Mouse (Mus musculus) CD8-positive naive resting alpha-beta T cell, adult 57 days (primary cell): ENCODE results near the gene Zfand2b. TPM values are rescaled to one million over a fixed set of nuclear protein-coding genes. Genes with fewer than 3 reads are reported as not detected.

Experiments
- total RNA-seq: library from RNA; stranded (reverse); gene quantifications from one replicate; pipeline ENCODE4 v1.2.4, GENCODE M21; 2023

The Zfand2b gene
- total RNA-seq = 32.3 TPM

DNA sequence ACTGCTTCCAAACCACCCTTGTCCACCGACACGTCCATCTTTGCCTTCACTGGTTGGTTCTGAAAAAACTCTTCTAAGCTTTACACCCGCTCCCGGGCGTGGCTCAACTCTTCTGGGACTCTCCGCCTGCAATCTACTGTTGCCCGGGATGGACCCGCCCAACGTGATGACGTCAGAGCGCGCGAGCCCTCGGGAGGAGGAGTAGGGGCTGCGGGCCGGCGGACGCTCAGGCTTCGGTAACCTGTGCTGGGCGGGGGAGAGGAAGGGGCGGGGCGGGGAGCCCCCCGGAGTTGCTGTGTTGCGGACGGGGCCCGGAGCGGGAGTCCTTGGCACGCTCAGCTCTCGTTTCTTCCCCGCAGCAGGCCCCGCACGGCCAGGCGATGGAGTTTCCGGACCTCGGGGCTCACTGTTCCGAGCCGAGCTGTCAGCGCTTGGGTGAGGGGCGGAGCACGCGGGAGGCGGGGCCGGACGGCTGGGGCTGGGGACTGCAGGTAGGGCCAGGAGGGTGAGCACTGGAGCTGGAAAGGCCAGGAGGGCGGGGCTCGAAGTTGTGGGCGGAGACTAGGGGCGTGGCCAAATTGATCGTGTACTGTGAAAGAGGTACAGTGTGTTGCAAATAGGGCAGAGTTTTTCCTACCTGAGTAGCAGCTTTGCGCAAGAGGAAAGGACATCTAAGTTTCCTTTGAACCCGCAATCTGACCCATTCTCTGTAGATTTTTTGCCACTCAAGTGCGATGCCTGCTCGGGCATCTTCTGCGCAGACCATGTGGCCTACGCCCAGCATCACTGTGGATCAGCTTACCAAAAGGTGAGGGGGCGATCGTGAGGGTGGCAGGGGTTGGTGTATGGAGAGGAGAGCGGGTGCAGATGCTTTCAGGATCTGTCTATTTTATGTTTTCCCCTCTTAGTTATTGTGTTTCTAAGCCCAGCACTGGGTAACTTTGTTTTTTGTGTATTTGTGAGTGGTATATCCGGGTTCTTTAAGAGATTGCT lies at the start of gene Zfand2b:
Gene Zfand2b (plus strand): TSS at position 175 of the 993 bp plus-strand sequence.

DNA sequence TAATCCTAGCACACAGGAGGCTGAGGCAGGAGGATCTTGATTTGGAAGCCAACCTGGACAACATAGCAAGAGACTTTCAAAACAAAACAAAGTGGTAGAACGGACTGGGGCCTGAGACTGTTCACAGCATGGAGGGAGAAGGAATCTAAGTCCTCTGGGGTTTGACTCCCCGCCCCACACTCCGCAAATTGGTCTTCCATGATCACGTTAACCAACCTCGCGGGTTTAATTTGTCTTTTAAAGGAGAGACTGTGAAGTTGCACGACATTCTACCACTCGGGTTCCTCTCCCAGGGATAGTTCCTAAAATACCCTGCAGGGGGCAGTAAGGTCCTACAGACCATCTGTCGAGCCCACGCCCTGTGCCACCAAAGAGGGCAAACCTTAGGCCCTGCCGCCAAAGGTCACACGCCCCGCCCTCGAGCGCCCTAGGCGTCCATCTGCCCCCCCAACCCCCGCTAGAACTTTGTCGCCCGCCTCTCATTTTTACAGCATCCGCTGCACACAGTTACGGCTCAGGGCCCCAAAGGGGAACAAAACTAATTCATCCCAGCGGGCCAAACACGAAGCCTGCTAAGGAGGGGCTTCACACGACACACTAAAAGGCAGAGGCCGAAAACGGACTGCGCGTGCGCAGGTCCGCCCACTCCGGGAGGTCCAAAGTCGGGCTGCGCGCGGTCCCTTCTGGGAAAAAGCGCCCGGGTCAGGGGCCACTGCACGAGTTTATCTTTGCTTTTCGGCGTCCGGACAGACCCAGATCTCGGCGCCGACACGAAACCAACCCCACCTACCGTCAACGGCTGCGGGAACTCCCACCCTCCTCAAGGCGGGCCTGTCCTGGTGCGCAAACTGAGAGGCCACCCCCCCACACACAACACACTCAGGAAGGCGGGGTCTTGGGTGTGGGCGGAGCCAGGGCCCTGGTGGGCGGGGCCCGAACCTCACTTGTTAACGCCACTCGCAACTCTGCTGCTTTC lies 43.8 kb upstream of the Zfand2b start, which contains the start of gene Nhej1:
Gene Nhej1 (minus strand): TSS at position 855 of the 976 bp plus-strand sequence.

DNA sequence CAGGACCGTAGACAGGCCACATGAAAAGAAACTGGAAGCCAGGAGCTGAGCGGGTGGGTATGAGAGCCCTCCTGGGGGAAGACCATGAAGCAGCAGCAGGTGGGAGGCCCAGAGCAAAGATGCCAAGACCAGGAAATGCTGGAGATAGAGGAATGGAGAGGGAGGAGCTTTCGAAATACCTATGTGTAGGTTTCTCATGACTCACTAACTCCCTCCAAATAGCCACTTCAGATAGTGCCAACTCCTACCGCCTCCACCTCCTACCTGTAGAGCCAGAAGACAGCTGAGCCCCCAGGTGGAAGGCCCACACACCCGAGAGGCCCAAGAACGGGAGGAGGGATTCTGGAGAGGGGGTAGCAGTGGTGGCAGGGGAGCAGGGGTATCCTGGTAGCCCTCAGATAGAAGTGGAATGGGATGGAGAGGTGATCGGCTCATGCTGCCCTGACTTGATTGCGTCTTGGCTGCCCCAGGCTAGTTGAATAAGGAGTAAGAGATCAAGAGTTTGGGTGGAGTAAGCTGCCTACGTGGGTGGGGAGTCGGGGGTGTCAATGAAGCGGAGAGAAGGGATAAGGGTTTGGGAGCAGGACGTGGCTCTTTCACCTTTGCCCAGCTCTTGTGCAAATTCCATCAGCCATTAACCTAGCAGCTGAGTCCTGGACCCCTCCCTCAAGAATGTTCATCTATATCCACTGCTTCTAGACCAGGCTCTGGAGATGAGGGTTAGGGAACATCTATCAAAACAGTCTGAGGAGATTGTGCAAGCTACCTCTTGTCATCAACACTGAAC lies 34.8 kb upstream of the Zfand2b start, which contains the start of gene Slc23a3:
Gene Slc23a3 (minus strand): TSS at position 470 of the 787 bp plus-strand sequence.

GRCm38 (mm10) chr1:75142301-75143261 lies 25.9 kb upstream of the Zfand2b start, which contains the start of the genes Cnppd1 and Retreg2:
Gene Cnppd1 (minus strand): TSS chr1:75142711.
Gene Retreg2 (plus strand): TSS chr1:75142778.

GRCm38 (mm10) chr1:75180105-75180590 lies 11.7 kb downstream of the Zfand2b start, which contains the start of gene Abcb6:
Gene Abcb6 (minus strand): TSS chr1:75180392.

DNA sequence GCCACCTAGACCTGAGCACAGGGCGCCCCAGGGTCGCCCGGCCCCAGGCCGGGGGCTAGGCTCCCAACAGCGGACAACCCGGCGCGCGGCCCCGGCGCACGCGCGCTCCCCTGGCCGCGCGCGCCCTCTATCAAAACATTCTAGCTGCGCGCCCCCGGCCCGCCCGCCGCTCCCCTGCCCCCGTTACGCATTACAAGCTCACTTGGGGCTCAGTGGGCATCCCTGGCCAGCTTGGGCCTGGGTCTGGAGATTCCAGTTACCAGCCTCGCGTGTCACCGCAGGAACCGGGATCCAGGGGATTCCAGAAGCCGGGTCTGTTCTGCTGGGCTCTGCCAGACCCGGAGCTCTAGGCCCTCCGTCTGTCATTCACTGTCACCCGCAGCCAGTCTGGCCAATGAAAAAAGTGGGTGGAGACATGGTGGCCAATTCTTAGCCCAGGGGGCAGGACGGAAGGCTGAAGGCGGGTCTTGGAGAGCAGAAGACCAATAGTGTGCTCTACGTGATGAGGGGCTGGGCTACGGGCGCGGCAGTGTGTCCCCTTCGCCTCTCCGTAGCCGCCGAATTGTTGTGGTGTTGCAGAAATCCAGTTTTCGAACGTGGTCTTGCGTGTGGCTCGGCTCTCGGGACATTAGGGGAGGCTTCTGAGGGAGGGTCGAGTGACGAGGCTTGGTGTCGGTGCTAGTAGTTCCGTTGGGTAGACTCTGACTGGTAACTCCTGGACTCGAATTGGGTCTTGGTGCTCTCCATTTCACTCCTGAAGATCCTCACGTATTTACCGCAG lies 23.4 kb downstream of the Zfand2b start, which contains the start of the genes Ankzf1 and Atg9a:
Gene Ankzf1 (plus strand): TSS at position 530 of the 781 bp plus-strand sequence.
Gene Atg9a (minus strand): TSS at position 575 of the 781 bp plus-strand sequence.

GRCm38 (mm10) chr1:75210136-75211087 lies 42.0 kb downstream of the Zfand2b start, which contains the start of the genes Glb1l and Stk16:
Gene Glb1l (minus strand): TSS chr1:75210813.
Gene Stk16 (plus strand): TSS chr1:75210838.

GRCm38 (mm10) chr1:75219531-75219930 lies 51.1 kb downstream of the Zfand2b start, which contains the start of gene Tuba4a:
Gene Tuba4a (minus strand): TSS chr1:75219865.

Other genes starting within 250 kb of the Zfand2b start
- gene Cfap65, start 233.0 kb upstream of the Zfand2b start, total RNA-seq = not detected
- 0.46 TPM for gene Ihh, start 217.0 kb upstream of the Zfand2b start, total RNA-seq
- gene Nhej1, start 43.4 kb upstream of the Zfand2b start, total RNA-seq = 2.5 TPM
- 2.6 TPM for gene Slc23a3, start 34.8 kb upstream of the Zfand2b start, total RNA-seq
- 109 TPM for gene Cnppd1, start 25.9 kb upstream of the Zfand2b start, total RNA-seq
- 63.0 TPM for gene Retreg2, start 25.9 kb upstream of the Zfand2b start, total RNA-seq
- gene Abcb6, start 11.7 kb downstream of the Zfand2b start, total RNA-seq = 6.2 TPM
- 24.3 TPM for gene Ankzf1, start 23.5 kb downstream of the Zfand2b start, total RNA-seq
- gene Atg9a, start 23.6 kb downstream of the Zfand2b start, total RNA-seq = 28.4 TPM
- 11.1 TPM for gene Glb1l, start 42.2 kb downstream of the Zfand2b start, total RNA-seq
- gene Stk16, start 42.2 kb downstream of the Zfand2b start, total RNA-seq = 97.7 TPM
- gene Tuba4a, start 51.2 kb downstream of the Zfand2b start, total RNA-seq = 185 TPM
- gene A630095N17Rik, start 63.5 kb downstream of the Zfand2b start, total RNA-seq = not detected
- 52.1 TPM for gene Dnajb2, start 67.8 kb downstream of the Zfand2b start, total RNA-seq
- 0.24 TPM for gene Ptprn, start 95.9 kb downstream of the Zfand2b start, total RNA-seq
- not detected for gene Resp18, start 109.8 kb downstream of the Zfand2b start, total RNA-seq
- 34.9 TPM for gene Dnpep, start 149.3 kb downstream of the Zfand2b start, total RNA-seq
- gene Des, start 191.7 kb downstream of the Zfand2b start, total RNA-seq = 0.21 TPM
- gene Speg, start 206.7 kb downstream of the Zfand2b start, total RNA-seq = 0.80 TPM